8 mouse cellular contexts compared by ENCODE assay signal in genomic region chr5:27995186-27995585, GRCm38 (mm10).
DNase-seq lines count a peak whose midpoint lies in the region; ATAC-seq and TF ChIP-seq lines count a peak whose summit lies in the region.

No protein-coding gene starts in this region.

- H3K4me1 ChIP-seq in testis, adult 2 months (ENCODE audit: control insufficient read depth, insufficient read depth, low read length) = no peaks in the 10 kb centered on the region
- no peaks in the 10 kb centered on the region for H3K4me1 ChIP-seq in forebrain, embryonic 16.5 days (replicated peaks; ENCODE audit: control insufficient read depth, insufficient read depth, low read length)
- H3K4me1 ChIP-seq in intestine, embryonic 15.5 days (replicated peaks) = no peaks in the 10 kb centered on the region
- H3K4me1 ChIP-seq in neural tube, embryonic 14.5 days (ENCODE audit: control insufficient read depth, insufficient read depth, low read length) = no peaks in the 10 kb centered on the region

- no peaks in the 10 kb centered on the region for H3K27me3 ChIP-seq in testis, adult 2 months (ENCODE audit: control insufficient read depth, insufficient read depth, low read length)
- no peaks in the 10 kb centered on the region for H3K27me3 ChIP-seq in forebrain, embryonic 16.5 days (replicated peaks; ENCODE audit: control insufficient read depth, insufficient read depth, low read length)
- no peaks in the 10 kb centered on the region for H3K27me3 ChIP-seq in intestine, embryonic 15.5 days (replicated peaks)
- H3K27me3 ChIP-seq in neural tube, embryonic 14.5 days (ENCODE audit: control insufficient read depth, insufficient read depth, low read length) = no peaks in the 10 kb centered on the region

- TF ChIP-seq POLR2A in testis, adult 2 months (IDR thresholded peaks at IDR 0.05; ENCODE audit: control insufficient read depth, low read depth, low read length) = no peak

- peak; percentile 80; the same call in 1 of the 2 replicates for TF ChIP-seq CTCF in testis, adult 2 months (IDR thresholded peaks at IDR 0.05; ENCODE audit: control insufficient read depth, insufficient read depth, insufficient replicate concordance, low read depth, low read length)

- 25% methylated on average over 2 of the region's 2 CpGs for WGBS in forebrain, embryonic 16.5 days
- WGBS in intestine, embryonic 15.5 days = 6% methylated on average over 2 of the region's 2 CpGs
- WGBS in neural tube, embryonic 14.5 days = 14% methylated on average over 2 of the region's 2 CpGs

- peak; percentile 68; the same call in 1 of the 2 replicates for ATAC-seq in forebrain, embryonic 16.5 days
- ATAC-seq in intestine, embryonic 15.5 days = peak; percentile 83
- ATAC-seq in neural tube, embryonic 14.5 days (ENCODE audit: low read depth) = peak; percentile 70; the same call in 1 of the 2 replicates

- no peak overlapping the region for H3K4me2 ChIP-seq in forebrain, embryonic 16.5 days (ENCODE audit: low read length)
- H3K4me2 ChIP-seq in intestine, embryonic 15.5 days (replicated peaks) = no peak overlapping the region
- no peak overlapping the region for H3K4me2 ChIP-seq in neural tube, embryonic 14.5 days (ENCODE audit: low read depth, low read length)

- H3K36me3 ChIP-seq in testis, adult 2 months (ENCODE audit: control insufficient read depth, insufficient read depth, low read length) = no peaks in the 10 kb centered on the region
- no peaks in the 10 kb centered on the region for H3K36me3 ChIP-seq in forebrain, embryonic 16.5 days (ENCODE audit: control insufficient read depth, insufficient read depth)
- no peaks in the 10 kb centered on the region for H3K36me3 ChIP-seq in intestine, embryonic 15.5 days
- no peaks in the 10 kb centered on the region for H3K36me3 ChIP-seq in neural tube, embryonic 14.5 days (ENCODE audit: control insufficient read depth, insufficient read depth, low read length)

- H3K27ac ChIP-seq in testis, adult 2 months (ENCODE audit: control insufficient read depth, insufficient read depth, low read depth, low read length) = no peak overlapping the region
- H3K27ac ChIP-seq in forebrain, embryonic 16.5 days (ENCODE audit: low read length) = no peak overlapping the region
- H3K27ac ChIP-seq in intestine, embryonic 15.5 days = no peak overlapping the region
- no peak overlapping the region for H3K27ac ChIP-seq in neural tube, embryonic 14.5 days (ENCODE audit: low read depth, low read length)

- H3K9ac ChIP-seq in forebrain, embryonic 16.5 days (replicated peaks; ENCODE audit: low read depth, low read length) = no peak overlapping the region
- no peak overlapping the region for H3K9ac ChIP-seq in intestine, embryonic 15.5 days
- no peak overlapping the region for H3K9ac ChIP-seq in neural tube, embryonic 14.5 days (replicated peaks; ENCODE audit: low read depth, low read length)

- H3K4me3 ChIP-seq in testis, adult 2 months (ENCODE audit: control insufficient read depth, low read depth, low read length) = no peak overlapping the region
- H3K4me3 ChIP-seq in forebrain, embryonic 16.5 days (replicated peaks; ENCODE audit: low read length) = no peak overlapping the region
- H3K4me3 ChIP-seq in intestine, embryonic 15.5 days (replicated peaks) = no peak overlapping the region
- no peak overlapping the region for H3K4me3 ChIP-seq in neural tube, embryonic 14.5 days (ENCODE audit: low read depth, low read length)

- no peaks in the 10 kb centered on the region for H3K9me3 ChIP-seq in forebrain, embryonic 16.5 days (ENCODE audit: control insufficient read depth, low read length)
- H3K9me3 ChIP-seq in intestine, embryonic 15.5 days = no peaks in the 10 kb centered on the region
- no peaks in the 10 kb centered on the region for H3K9me3 ChIP-seq in neural tube, embryonic 14.5 days (ENCODE audit: control insufficient read depth, low read length)

- intact Hi-C loops in left cerebral cortex, postnatal 4 days (cut with DNase I) = loop anchor here (5.0 kb wide), 1 partner anchor 97 kb away; no protein-coding TSS in a partner anchor

- no peak for DNase-seq in testis, postnatal 14 days (ENCODE audit: low spot score)
- DNase-seq in cerebellum, adult 18-20 months = peak; percentile 80 to 87
- peak; percentile 77 for DNase-seq in left cerebral cortex, postnatal 4 days
- peak; percentile 10 to 13 for DNase-seq in thymus, adult 18-20 months
